Comparison of ENCODE assay signal across 9 mouse cellular contexts in genomic region chr3:109027515-109027987, GRCm38 (mm10). TPM values are rescaled to one million over a fixed set of nuclear protein-coding genes. Genes with fewer than 3 reads are reported as not detected.
A peak's percentile ranks its signal among the peaks of the same experiment; 100 is the strongest.
DNase-seq lines count a peak whose midpoint lies in the region; ATAC-seq lines count a peak whose summit lies in the region.
"Had no signal": no experiment of that assay in that cellular context is flagged by ENCODE, and none has a peak within 500 bp of the region (broad histone marks: within the 10 kb centered on the region; RNA-seq: fewer than 3 reads in every experiment).

TSS of gene Fam102b (minus strand) at chr3:109027607.

- no peaks in the 10 kb centered on the region for H3K36me3 ChIP-seq in embryonic facial prominence, embryonic 11.5 days (replicated peaks; ENCODE audit: control insufficient read depth, insufficient read depth, low read depth, low read length)
- H3K36me3 ChIP-seq in limb, embryonic 12.5 days: no peaks in the 10 kb centered on the region
- no peaks in the 10 kb centered on the region for H3K36me3 ChIP-seq in midbrain, embryonic 14.5 days (ENCODE audit: control insufficient read depth, insufficient read depth, low read length)
- H3K36me3 ChIP-seq: G1E had no signal

- H3K27me3 ChIP-seq in embryonic facial prominence, embryonic 11.5 days (ENCODE audit: control insufficient read depth, insufficient read depth, low read length): no peaks in the 10 kb centered on the region
- peaks cover 4% of the 10 kb centered on the region; the same call in 1 of the 2 replicates for H3K27me3 ChIP-seq in limb, embryonic 12.5 days
- H3K27me3 ChIP-seq in midbrain, embryonic 14.5 days (ENCODE audit: control insufficient read depth, insufficient read depth, low read length): no peaks in the 10 kb centered on the region

- peak; percentile 94 for DNase-seq in 3134 (ENCODE audit: extremely low read depth, insufficient read length, low spot score)
- DNase-seq in adrenal gland, postnatal 25 days: peak; percentile 91
- peak; percentile 91 for DNase-seq in embryonic facial prominence, embryonic 11.5 days (ENCODE audit: low spot score)
- peak; percentile 80 for DNase-seq in kidney, adult 11 months
- peak; percentile 95 for DNase-seq in midbrain, embryonic 14.5 days
- peak; percentile 80 for DNase-seq in spleen, adult 12 weeks (ENCODE audit: low spot score)

- ATAC-seq in embryonic facial prominence, embryonic 11.5 days (replicated peaks; ENCODE audit: insufficient number of reproducible peaks, low FRiP score, low TSS enrichment, low read depth): peak; percentile 63
- peak; percentile 68 for ATAC-seq in granulocyte monocyte progenitor cell, adult 5-6 weeks (replicated peaks; ENCODE audit: poor library complexity, severe bottlenecking)
- peak; percentile 72 for ATAC-seq in limb, embryonic 12.5 days (ENCODE audit: insufficient number of reproducible peaks, insufficient read depth, low FRiP score, low TSS enrichment, low read depth)
- ATAC-seq in midbrain, embryonic 14.5 days (ENCODE audit: low FRiP score, low TSS enrichment): peak; percentile 86

- peak within 1 kb of the TSS; percentile 90 for H3K9ac ChIP-seq in embryonic facial prominence, embryonic 11.5 days (replicated peaks; ENCODE audit: low read length)
- H3K9ac ChIP-seq in limb, embryonic 12.5 days (replicated peaks): peak within 1 kb of the TSS; percentile 84
- peak within 1 kb of the TSS; percentile 83 for H3K9ac ChIP-seq in midbrain, embryonic 14.5 days (replicated peaks; ENCODE audit: low read length)

- peak within 1 kb of the TSS; percentile 62; the same call in 1 of the 2 replicates for H3K27ac ChIP-seq in embryonic facial prominence, embryonic 11.5 days (replicated peaks; ENCODE audit: low read depth, low read length)
- H3K27ac ChIP-seq in limb, embryonic 12.5 days: peak within 1 kb of the TSS; percentile 76
- peak within 1 kb of the TSS; percentile 85 for H3K27ac ChIP-seq in midbrain, embryonic 14.5 days (replicated peaks; ENCODE audit: low read depth, low read length)

- H3K4me2 ChIP-seq in embryonic facial prominence, embryonic 11.5 days (ENCODE audit: low read depth, low read length): peak within 1 kb of the TSS; percentile 88
- peak within 1 kb of the TSS; percentile 73 for H3K4me2 ChIP-seq in limb, embryonic 12.5 days
- H3K4me2 ChIP-seq in midbrain, embryonic 14.5 days (ENCODE audit: low read length): peak within 1 kb of the TSS; percentile 73

- no peaks in the 10 kb centered on the region for H3K9me3 ChIP-seq in embryonic facial prominence, embryonic 11.5 days (replicated peaks; ENCODE audit: control insufficient read depth, low read length)
- no peaks in the 10 kb centered on the region for H3K9me3 ChIP-seq in limb, embryonic 12.5 days
- H3K9me3 ChIP-seq in midbrain, embryonic 14.5 days (ENCODE audit: control insufficient read depth, low read length): no peaks in the 10 kb centered on the region

- peak within 1 kb of the TSS; percentile 65 for H3K4me3 ChIP-seq in embryonic facial prominence, embryonic 11.5 days (ENCODE audit: low read depth, low read length)
- H3K4me3 ChIP-seq in limb, embryonic 12.5 days (replicated peaks): peak within 1 kb of the TSS; percentile 65
- H3K4me3 ChIP-seq in midbrain, embryonic 14.5 days (replicated peaks; ENCODE audit: low read depth, low read length): peak within 1 kb of the TSS; percentile 66

- WGBS in embryonic facial prominence, embryonic 11.5 days: under 1% methylated on average over 47 of the region's 54 CpGs
- under 1% methylated on average over 49 of the region's 54 CpGs for WGBS in limb, embryonic 12.5 days
- 0% methylated on average over 53 of the region's 54 CpGs for WGBS in midbrain, embryonic 14.5 days

- H3K4me1 ChIP-seq in embryonic facial prominence, embryonic 11.5 days (ENCODE audit: control insufficient read depth, insufficient read depth, low read length): peaks cover 2% of the 10 kb centered on the region; the same call in 1 of the 2 replicates
- peaks cover 36% of the 10 kb centered on the region for H3K4me1 ChIP-seq in limb, embryonic 12.5 days (replicated peaks)
- peaks cover 28% of the 10 kb centered on the region for H3K4me1 ChIP-seq in midbrain, embryonic 14.5 days (ENCODE audit: control insufficient read depth, insufficient read depth, low read length)

RNA-seq across cellular contexts. Expression of gene Fam102b, which starts in this region (rescaled TPM):
- 8.6 and 9.4 TPM in 2 replicates for total RNA-seq in adrenal gland, postnatal 25 days (2021)
- polyA plus RNA-seq in embryonic facial prominence, embryonic 11.5 days (2014; fragmentation: Nextera tagmentation; extraction: Ambion mirVana): 9.9 and 12.2 TPM in 2 replicates
- 28.8 and 29.1 TPM in 2 replicates for total RNA-seq in granulocyte monocyte progenitor cell, adult 5-6 weeks (2014; fragmentation: Nextera tagmentation)
- total RNA-seq in granulocyte monocyte progenitor cell, adult 5-6 weeks (2017): 32.2 and 33.7 TPM in 2 replicates
- polyA plus RNA-seq in limb, embryonic 12.5 days (2016; fragmentation: Nextera tagmentation; extraction: Ambion mirVana): 8.0 and 9.6 TPM in 2 replicates
- 19.6 and 24.5 TPM in 2 replicates for polyA plus RNA-seq in midbrain, embryonic 14.5 days (2014; fragmentation: Nextera tagmentation; extraction: Ambion mirVana)

Comparison
In these comparisons a context has a peak if more than half of its experiments do, and no peak if none do; other contexts are left out.
1. Peak in every context shown above with its lines: DNase-seq, ATAC-seq, H3K4me3 ChIP-seq and H3K27ac ChIP-seq.